Mouse (Mus musculus) T-helper 1 cell (primary cell): ENCODE data around the gene Smim17.
"Not testable (repeated sequence)": the region's sequence is repeated elsewhere in the genome, so short reads cannot be mapped to it uniquely, and the experiment has no call there.

Experiments
- in situ Hi-C: fragments of 300-600 bp; cut with MboI, MseI; formaldehyde crosslinking; loops from one replicate; pipeline ENCODE4 v1.15.1; 2025; ENCODE audit warnings: high pct_unique_total_duplicates

Gene Smim17

GRCm38 (mm10) chr7:6414626-6415441 lies 16.3 kb downstream of the Smim17 start:
- in situ Hi-C loops = loop anchor here (10.0 kb wide), 1 partner anchor 520 kb away; no protein-coding TSS in a partner anchor

GRCm38 (mm10) chr7:6415442-6415787 lies 16.9 kb downstream of the Smim17 start:
- in situ Hi-C loops = loop anchor here (10.0 kb wide), 1 partner anchor 519 kb away; no protein-coding TSS in a partner anchor

DNA sequence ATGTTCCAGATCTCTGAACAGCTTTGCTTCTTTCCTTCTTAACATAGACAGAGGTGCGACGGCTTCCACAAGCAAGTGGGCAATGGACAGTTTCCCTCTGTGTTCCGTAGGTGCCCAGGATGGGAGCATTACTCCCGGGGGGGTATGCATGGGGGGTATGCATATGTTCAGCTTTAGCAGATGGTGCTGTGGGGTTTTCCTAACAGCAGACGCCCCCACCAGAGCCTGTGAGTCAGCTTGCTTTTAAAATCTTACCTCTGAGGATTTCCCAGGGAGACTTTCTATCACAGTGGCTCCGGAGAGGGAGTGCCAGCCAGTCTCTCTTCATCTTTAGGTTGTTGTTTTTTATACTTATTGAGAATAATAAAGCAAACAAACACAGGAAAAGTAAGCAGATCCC lies 21.4 kb downstream of the Smim17 start:
- in situ Hi-C loops = loop anchor here (10.0 kb wide), 1 partner anchor 515 kb away; no protein-coding TSS in a partner anchor

DNA sequence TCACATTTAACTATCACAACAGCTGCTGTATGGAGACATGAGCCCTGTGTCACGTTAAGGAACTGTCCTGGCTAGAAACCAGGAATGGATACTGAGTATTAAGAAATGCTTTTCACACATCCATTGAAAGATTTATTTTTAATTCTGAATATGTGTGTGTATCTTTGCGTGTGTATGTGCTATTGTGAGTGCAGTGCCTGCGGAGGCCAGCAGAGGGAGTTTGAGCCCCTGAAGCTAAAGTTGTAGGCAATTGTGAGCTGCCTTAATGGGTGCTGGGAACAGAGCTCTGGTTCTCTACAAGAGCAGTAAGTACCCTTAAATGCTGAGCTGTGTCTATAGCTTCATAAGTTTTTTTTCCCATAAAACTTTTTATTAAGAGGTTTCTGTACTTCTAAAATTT lies 30.9 kb downstream of the Smim17 start:
- in situ Hi-C loops = loop anchor here (5.0 kb wide), 1 partner anchor 72 kb away; no protein-coding TSS in a partner anchor

- in situ Hi-C loops = no loop called here
Observed at GRCm38 (mm10) chr7:6430342-6430741, 31.8 kb downstream of the Smim17 start.

DNA sequence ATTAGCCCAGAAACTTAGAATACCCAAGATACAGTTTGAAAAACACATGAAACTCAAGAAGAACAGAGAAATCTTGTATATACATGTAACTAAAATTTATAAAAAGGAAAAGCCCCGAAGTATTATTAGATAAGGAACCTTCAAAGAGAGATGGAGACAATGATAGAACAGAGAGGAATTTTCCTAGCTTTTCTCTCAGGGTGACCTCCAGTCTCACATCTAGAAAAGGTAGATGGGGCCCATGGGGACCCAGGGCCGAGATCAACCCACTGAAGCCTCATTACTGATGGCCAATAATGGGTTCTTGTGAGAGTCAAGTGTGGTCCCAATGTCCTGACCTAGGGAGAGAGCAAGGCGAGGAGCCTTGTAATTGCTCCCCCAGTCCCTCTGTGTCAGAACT lies 39.9 kb downstream of the Smim17 start, which contains the start of gene Olfr1344:
Gene Olfr1344 (plus strand): TSS at position 301 of the 400 bp plus-strand sequence.
- in situ Hi-C loops = no loop called here

GRCm38 (mm10) chr7:6441173-6441572 lies 42.7 kb downstream of the Smim17 start:
- in situ Hi-C loops = no loop called here

GRCm38 (mm10) chr7:6447771-6448170 lies 49.3 kb downstream of the Smim17 start:
- in situ Hi-C loops = no loop called here

DNA sequence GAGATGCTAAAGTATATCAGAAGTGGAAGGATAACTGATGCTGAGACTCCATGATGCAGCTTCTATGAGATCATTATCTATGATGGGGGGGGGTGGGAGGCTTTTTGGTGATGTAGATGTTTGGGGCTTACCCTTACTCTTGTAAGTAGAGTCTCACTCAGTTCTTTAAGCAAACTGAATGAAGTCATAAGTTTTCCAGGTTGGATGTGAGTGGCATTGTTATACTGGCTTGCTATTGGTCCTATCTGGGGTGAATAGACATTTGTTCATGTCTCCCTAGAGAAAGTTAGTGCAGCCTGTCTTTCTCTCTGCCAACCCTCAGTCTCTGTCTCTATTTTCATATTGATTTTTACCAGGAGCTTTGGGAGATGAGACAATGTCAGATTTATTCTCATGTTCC lies 57.4 kb downstream of the Smim17 start, which contains the start of gene Olfr1336:
Gene Olfr1336 (plus strand): TSS at position 301 of the 400 bp plus-strand sequence.
- in situ Hi-C loops = no loop called here

DNA sequence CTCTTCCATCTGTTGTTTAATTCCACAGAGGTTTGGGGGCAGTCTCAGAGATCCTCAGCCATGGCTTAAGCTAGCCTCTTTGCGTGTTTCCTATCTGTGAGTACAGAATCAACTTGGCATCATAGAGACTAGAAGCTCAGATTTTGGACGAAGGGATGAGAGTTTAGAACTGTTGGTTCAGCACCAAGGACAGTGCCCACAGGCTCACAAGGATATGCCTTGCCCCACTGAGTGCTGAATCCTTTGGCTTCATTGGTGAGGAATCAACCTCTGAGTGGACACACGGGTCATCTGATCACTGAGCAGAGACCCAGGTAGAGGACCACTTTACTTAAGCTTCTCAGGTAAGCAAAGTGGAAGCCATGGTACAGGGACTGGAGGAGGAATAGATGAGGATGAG lies 57.9 kb downstream of the Smim17 start:
- in situ Hi-C loops = no loop called here

- in situ Hi-C loops = no loop called here
Observed at GRCm38 (mm10) chr7:6466951-6467350, 68.4 kb downstream of the Smim17 start, which contains the start of gene Olfr1346. Gene Olfr1346 (plus strand): TSS chr7:6467101.

DNA sequence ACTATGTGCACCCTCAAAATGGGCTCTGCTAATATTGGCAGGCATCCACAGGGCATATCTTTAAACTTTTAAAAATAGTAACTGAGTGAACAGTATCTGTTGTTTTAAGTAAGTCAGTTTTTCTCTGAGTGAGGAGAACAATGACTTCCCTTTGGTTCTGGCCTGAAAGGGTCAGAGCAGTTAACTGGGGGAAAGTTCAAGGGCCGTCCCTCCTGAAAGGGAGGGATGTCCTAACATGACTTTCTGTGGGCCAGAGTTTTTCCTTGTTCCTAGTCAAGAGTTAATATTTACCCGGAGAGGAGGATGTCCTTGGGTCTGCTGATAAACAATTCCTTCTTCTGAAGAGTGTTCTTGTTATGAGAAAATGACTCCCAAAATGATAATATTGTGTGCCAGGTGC lies 79.1 kb downstream of the Smim17 start:
- in situ Hi-C loops = not testable (repeated sequence)
